Mouse (Mus musculus) neural tube, embryonic 11.5 days (tissue): ENCODE data around the gene Abhd5. TPM values are rescaled to one million over a fixed set of nuclear protein-coding genes. Genes with fewer than 3 reads are reported as not detected.

Source experiments
- ATAC-seq: fragments of 200-750 bp; cut with Nextera tagmentation; 2 replicates; pipeline ENCODE4 v1.8.0; 2017; ENCODE audit warnings: moderate number of reproducible peaks, mild to moderate bottlenecking, moderate TSS enrichment, moderate library complexity; ENCODE audit not compliant: insufficient read depth, low FRiP score, low TSS enrichment
- DNase-seq: peaks from one replicate; pipeline ENCODE4 v3.0.0-alpha.2; 2015; ENCODE audit warnings: low spot score
- H3K27ac ChIP-seq: fragments of 300-500 bp; sonication (generic); 2 replicates; pipeline ENCODE4 v1.5.1; 2014; ENCODE audit warnings: low read depth, mild to moderate bottlenecking, low read length
- H3K27me3 ChIP-seq: fragments of 300-500 bp; sonication (generic); 2 replicates; pipeline ENCODE4 v1.6.1; 2014; ENCODE audit warnings: mild to moderate bottlenecking, low read length, mixed read lengths; ENCODE audit not compliant: control insufficient read depth, insufficient read depth
- H3K36me3 ChIP-seq: fragments of 300-500 bp; sonication (generic); 2 replicates; pipeline ENCODE4 v1.6.1; 2014; ENCODE audit warnings: mild to moderate bottlenecking, low read length, moderate library complexity, mixed read lengths; ENCODE audit not compliant: control insufficient read depth, insufficient read depth
- H3K4me1 ChIP-seq: fragments of 300-500 bp; sonication (generic); 2 replicates; pipeline ENCODE4 v1.6.1; 2014; ENCODE audit warnings: low read length, mixed read lengths; ENCODE audit not compliant: control insufficient read depth, insufficient read depth
- H3K4me2 ChIP-seq: fragments of 300-500 bp; sonication (generic); 2 replicates; pipeline ENCODE4 v1.6.1; 2014; ENCODE audit warnings: low read depth, mild to moderate bottlenecking, moderate library complexity
- H3K4me3 ChIP-seq: fragments of 300-500 bp; sonication (generic); 2 replicates; pipeline ENCODE4 v1.5.1; 2014; ENCODE audit warnings: low read depth, low read length
- H3K9ac ChIP-seq: fragments of 300-500 bp; sonication (generic); 2 replicates; pipeline ENCODE4 v1.6.1; 2014; ENCODE audit warnings: mild to moderate bottlenecking, low read length
- H3K9me3 ChIP-seq: fragments of 300-500 bp; sonication (generic); 2 replicates; pipeline ENCODE4 v1.6.1; 2016; ENCODE audit warnings: low read length; ENCODE audit not compliant: control insufficient read depth
- WGBS: fragments of 180-500 bp; shearing (Covaris S2); extraction: QIAGEN DNeasy Blood & Tissue Kit; methylation state at CpG from one replicate; pipeline ENCODE4 v1.1.7; 2014; 5-methylcytosine and 5-hydroxymethylcytosine counted together
- polyA plus RNA-seq: library from polyadenylated mRNA; unstranded; fragments of >200 nt; fragmentation: Nextera tagmentation; extraction: Ambion mirVana; gene quantifications from 2 replicates; pipeline ENCODE4 v1.2.1, GENCODE M21; 2014

Gene Abhd5
- polyA plus RNA-seq, 1 experiment from 2014 or later: 19.8 TPM

GRCm38 (mm10) chr9:122339972-122340371 is 11.4 kb upstream of the Abhd5 start:
- no peak for ATAC-seq
- 74% methylated on average over 5 of the region's 5 CpGs for WGBS
- no peaks in the 10 kb centered on the region for H3K36me3 ChIP-seq

GRCm38 (mm10) chr9:122343399-122343798 is 8.0 kb upstream of the Abhd5 start:
- Histone ChIP-seq H3K9me3 (no peaks in the 10 kb centered on the region), H3K4me3 (no peak overlapping the region), H3K36me3 (no peaks in the 10 kb centered on the region), H3K4me1 (no peaks in the 10 kb centered on the region), H3K9ac (no peak overlapping the region), H3K4me2 (no peak overlapping the region), H3K27me3 (no peaks in the 10 kb centered on the region), H3K27ac (no peak overlapping the region)
- no peak for DNase-seq
- 91% methylated on average over 7 of the region's 7 CpGs for WGBS
- ATAC-seq: no peak

More at GRCm38 (mm10) chr9:122339972-122340371, 11.4 kb upstream of the Abhd5 start:
- H3K27me3 ChIP-seq: no peaks in the 10 kb centered on the region
- no peak overlapping the region for H3K4me3 ChIP-seq
- no peaks in the 10 kb centered on the region for H3K9me3 ChIP-seq
- H3K9ac ChIP-seq: no peak overlapping the region
- DNase-seq: no peak
- H3K4me1 ChIP-seq: no peaks in the 10 kb centered on the region
- H3K4me2 ChIP-seq: no peak overlapping the region
- H3K27ac ChIP-seq: no peak overlapping the region

- H3K4me1 ChIP-seq: no peaks in the 10 kb centered on the region
- H3K4me2 ChIP-seq: no peak overlapping the region
- DNase-seq (no peak), ATAC-seq (no peak)
- WGBS: 93% methylated on average over 8 of the region's 8 CpGs
- no peaks in the 10 kb centered on the region for H3K27me3 ChIP-seq
- no peaks in the 10 kb centered on the region for H3K36me3 ChIP-seq
- no peak overlapping the region for H3K9ac ChIP-seq
- H3K27ac ChIP-seq: no peak overlapping the region
- no peak overlapping the region for H3K4me3 ChIP-seq
- H3K9me3 ChIP-seq: no peaks in the 10 kb centered on the region
Measured at GRCm38 (mm10) chr9:122344560-122344959, 6.8 kb upstream of the Abhd5 start.

- H3K4me2 ChIP-seq: no peak overlapping the region
- no peak overlapping the region for H3K9ac ChIP-seq
- H3K4me3 ChIP-seq: no peak overlapping the region
- H3K9me3 ChIP-seq: no peaks in the 10 kb centered on the region
- H3K27ac ChIP-seq: no peak overlapping the region
- ATAC-seq: no peak
- H3K27me3 ChIP-seq: no peaks in the 10 kb centered on the region
- no peaks in the 10 kb centered on the region for H3K4me1 ChIP-seq
- no peak for DNase-seq
- no peaks in the 10 kb centered on the region for H3K36me3 ChIP-seq
- 86% methylated on average over 3 of the region's 3 CpGs for WGBS
Measured at GRCm38 (mm10) chr9:122345291-122345690, 6.1 kb upstream of the Abhd5 start.

GRCm38 (mm10) chr9:122346059-122346458 is 5.3 kb upstream of the Abhd5 start:
- no peak for ATAC-seq
- H3K4me1 ChIP-seq: no peaks in the 10 kb centered on the region
- no peaks in the 10 kb centered on the region for H3K36me3 ChIP-seq
- H3K27ac ChIP-seq: no peak overlapping the region
- DNase-seq: no peak
- H3K27me3 ChIP-seq: no peaks in the 10 kb centered on the region
- H3K4me3 ChIP-seq: no peak overlapping the region
- H3K9ac ChIP-seq: no peak overlapping the region
- no peaks in the 10 kb centered on the region for H3K9me3 ChIP-seq
- no peak overlapping the region for H3K4me2 ChIP-seq
- WGBS: 89% methylated on average over 5 of the region's 5 CpGs

- Histone ChIP-seq H3K27ac (no peak overlapping the region), H3K27me3 (no peaks in the 10 kb centered on the region), H3K9me3 (no peaks in the 10 kb centered on the region), H3K9ac (no peak overlapping the region), H3K4me1 (no peaks in the 10 kb centered on the region), H3K36me3 (no peaks in the 10 kb centered on the region), H3K4me3 (no peak overlapping the region), H3K4me2 (no peak overlapping the region)
- ATAC-seq: no peak
- WGBS: 93% methylated on average over 1 of the region's 1 CpGs
- DNase-seq: no peak
Measured at GRCm38 (mm10) chr9:122347882-122348281, 3.5 kb upstream of the Abhd5 start.

GRCm38 (mm10) chr9:122349286-122349685 is 2.1 kb upstream of the Abhd5 start:
- Histone ChIP-seq H3K36me3 (no peaks in the 10 kb centered on the region), H3K27me3 (no peaks in the 10 kb centered on the region), H3K27ac (no peak overlapping the region), H3K9ac (no peak overlapping the region), H3K4me1 (no peaks in the 10 kb centered on the region), H3K4me3 (no peak overlapping the region), H3K9me3 (no peaks in the 10 kb centered on the region), H3K4me2 (no peak overlapping the region)
- DNase-seq (no peak), ATAC-seq (no peak)
- 87% methylated on average over 4 of the region's 4 CpGs for WGBS

GRCm38 (mm10) chr9:122350396-122351130 is 845 bp upstream of the Abhd5 start:
- WGBS: 73% methylated on average over 7 of the region's 7 CpGs
- ATAC-seq (0 out of 2 replicates have a peak, but pooled peaks have one; percentile 7), DNase-seq (no peak)
- Histone ChIP-seq H3K27ac (no peak overlapping the region), H3K4me2 (peak overlapping the region; percentile 51; the same call in 1 of the 2 replicates), H3K4me1 (no peaks in the 10 kb centered on the region), H3K36me3 (no peaks in the 10 kb centered on the region), H3K4me3 (no peak overlapping the region; the same call in 1 of the 2 replicates), H3K9me3 (no peaks in the 10 kb centered on the region), H3K27me3 (no peaks in the 10 kb centered on the region), H3K9ac (no peak overlapping the region; the same call in 1 of the 2 replicates)

- no peaks in the 10 kb centered on the region for H3K4me1 ChIP-seq
- no peak; the same call in 1 of the 2 replicates for ATAC-seq
Measured at GRCm38 (mm10) chr9:122352025-122352392, 601 bp downstream of the Abhd5 start.

More at GRCm38 (mm10) chr9:122352025-122352392, 601 bp downstream of the Abhd5 start:
- Histone ChIP-seq H3K36me3 (no peaks in the 10 kb centered on the region), H3K27ac (0 out of 2 replicates have a peak overlapping the region, but pooled peaks have one; percentile 10), H3K27me3 (no peaks in the 10 kb centered on the region), H3K9me3 (no peaks in the 10 kb centered on the region), H3K4me3 (peak overlapping the region; percentile 63), H3K9ac (peak overlapping the region; percentile 75), H3K4me2 (peak overlapping the region; percentile 51)
- 1% methylated on average over 30 of the region's 30 CpGs for WGBS
- DNase-seq: no peak
